Mouse (Mus musculus) liver, embryonic 12.5 days (tissue): ENCODE data around the gene Map3k19. TPM values are rescaled to one million over a fixed set of nuclear protein-coding genes. Genes with fewer than 3 reads are reported as not detected.

Experiments used
- ATAC-seq: fragments of 200-750 bp; cut with Nextera tagmentation; 2 replicates; pipeline ENCODE4 v1.8.0; 2017; ENCODE audit warnings: moderate number of reproducible peaks, mild to moderate bottlenecking, moderate library complexity
- H3K27ac ChIP-seq: fragments of 300-500 bp; sonication (generic); 2 replicates; pipeline ENCODE4 v1.5.1; 2016; ENCODE audit warnings: mild to moderate bottlenecking
- H3K27me3 ChIP-seq: fragments of 300-500 bp; sonication (generic); replicated peaks from 2 replicates; pipeline ENCODE4 v1.6.1; 2016; ENCODE audit warnings: mild to moderate bottlenecking, moderate library complexity
- H3K36me3 ChIP-seq: fragments of 300-500 bp; sonication (generic); 2 replicates; pipeline ENCODE4 v1.6.1; 2016; ENCODE audit warnings: mild to moderate bottlenecking, moderate library complexity
- H3K4me1 ChIP-seq: fragments of 300-500 bp; sonication (generic); 2 replicates; pipeline ENCODE4 v1.6.1; 2016
- H3K4me2 ChIP-seq: fragments of 300-500 bp; sonication (generic); 2 replicates; pipeline ENCODE4 v1.6.1; 2016; ENCODE audit warnings: mild to moderate bottlenecking, moderate library complexity
- H3K4me3 ChIP-seq: fragments of 300-500 bp; sonication (generic); 2 replicates; pipeline ENCODE4 v1.5.1; 2016; ENCODE audit warnings: mild to moderate bottlenecking, moderate library complexity
- H3K9ac ChIP-seq: fragments of 300-500 bp; sonication (generic); 2 replicates; pipeline ENCODE4 v1.6.1; 2016; ENCODE audit warnings: mild to moderate bottlenecking, moderate library complexity
- H3K9me3 ChIP-seq: fragments of 300-500 bp; sonication (generic); replicated peaks from 2 replicates; pipeline ENCODE4 v1.6.1; 2016; ENCODE audit warnings: mild to moderate bottlenecking, moderate library complexity
- WGBS: fragments of 180-500 bp; shearing (Covaris S2); methylation state at CpG from one replicate; pipeline ENCODE4 v1.1.7; 2016; ENCODE audit not compliant: insufficient replicate concordance; 5-methylcytosine and 5-hydroxymethylcytosine counted together
- polyA plus RNA-seq: library from polyadenylated mRNA; unstranded; fragments of >200 nt; fragmentation: Nextera tagmentation; extraction: Ambion mirVana; gene quantifications from 2 replicates; pipeline ENCODE4 v1.2.1, GENCODE M21; 2016

Gene Map3k19
- polyA plus RNA-seq, 1 experiment from 2014 or later, result not detected

GRCm38 (mm10) chr1:127773198-127773802 lies 81.5 kb downstream of the Map3k19 start:
- peaks cover 32% of the 10 kb centered on the region for H3K4me1 ChIP-seq
- WGBS, result under 1% methylated on average over 14 of the region's 14 CpGs
- H3K27ac ChIP-seq, result peak overlapping the region; percentile 94
- H3K9ac ChIP-seq, result peak overlapping the region; percentile 92
- H3K4me2 ChIP-seq, result peak overlapping the region; percentile 81
- peak; percentile 22 for ATAC-seq
- H3K27me3 ChIP-seq, result no peaks in the 10 kb centered on the region
- H3K4me3 ChIP-seq, result peak overlapping the region; percentile 98
- H3K36me3 ChIP-seq, result peaks cover 25% of the 10 kb centered on the region
- H3K9me3 ChIP-seq, result no peaks in the 10 kb centered on the region

- H3K4me1 ChIP-seq, result peaks cover 3% of the 10 kb centered on the region; the same call in 1 of the 2 replicates
- H3K27me3 ChIP-seq, result no peaks in the 10 kb centered on the region
- H3K4me2 ChIP-seq, result no peak overlapping the region
- no peak for ATAC-seq
- H3K4me3 ChIP-seq, result no peak overlapping the region
- 84% methylated on average over 2 of the region's 2 CpGs for WGBS
- no peaks in the 10 kb centered on the region for H3K9me3 ChIP-seq
- no peak overlapping the region for H3K27ac ChIP-seq
- H3K9ac ChIP-seq, result no peak overlapping the region
- H3K36me3 ChIP-seq, result peaks cover 5% of the 10 kb centered on the region
Observed at GRCm38 (mm10) chr1:127766741-127767140, 88.1 kb downstream of the Map3k19 start.

- Histone ChIP-seq H3K36me3 (no peaks in the 10 kb centered on the region), H3K27ac (no peak overlapping the region), H3K4me2 (no peak overlapping the region), H3K9me3 (no peaks in the 10 kb centered on the region), H3K4me1 (peaks cover 3% of the 10 kb centered on the region; the same call in 1 of the 2 replicates), H3K9ac (no peak overlapping the region), H3K4me3 (no peak overlapping the region), H3K27me3 (no peaks in the 10 kb centered on the region)
- ATAC-seq, result peak; percentile 51; the same call in 1 of the 2 replicates
- WGBS, result 63% methylated on average over 2 of the region's 2 CpGs
Observed at GRCm38 (mm10) chr1:127765468-127765867, 89.4 kb downstream of the Map3k19 start.

Other genes with a start within 250 kb of the Map3k19 start
- 0.79 and 1.3 TPM in 2 replicates for gene Tmem163, start 175.5 kb downstream of the Map3k19 start, polyA plus RNA-seq
- gene Acmsd, start 125.6 kb downstream of the Map3k19 start, polyA plus RNA-seq, result 8.4 and 8.5 TPM in 2 replicates
- 42.3 and 43.9 TPM in 2 replicates for gene Ccnt2, start 80.9 kb downstream of the Map3k19 start, polyA plus RNA-seq
- 13.3 and 13.5 TPM in 2 replicates for gene Rab3gap1, start 13.7 kb upstream of the Map3k19 start, polyA plus RNA-seq
- 7.0 and 7.5 TPM in 2 replicates for gene Zranb3, start 248.0 kb upstream of the Map3k19 start, polyA plus RNA-seq
- 48.3 and 48.7 TPM in 2 replicates for gene R3hdm1, start 248.3 kb upstream of the Map3k19 start, polyA plus RNA-seq